Mouse (Mus musculus) left cerebral cortex, postnatal 25 days (tissue): ENCODE measurements at regions not wholly inside any gene's neighbourhood (a gene's known extent, or its start where the extent isn't known, plus 50 kb on each side); places are given as distances from the start of the nearest gene placed in this dataset.
A peak's percentile ranks its signal among the peaks of the same experiment; 100 is the strongest.

Source experiments
- DNase-seq, 2 experiments: peaks; one replicate each; pipeline ENCODE4 v3.0.0; 2022; ENCODE audit warnings: low spot score in 2 of 2, mixed read lengths in 1 of 2
- intact Hi-C: fragments of 180-260 bp; cut with DNase I; formaldehyde crosslinking; loops from one replicate; pipeline ENCODE4 v1.15.1; 2025

DNA sequence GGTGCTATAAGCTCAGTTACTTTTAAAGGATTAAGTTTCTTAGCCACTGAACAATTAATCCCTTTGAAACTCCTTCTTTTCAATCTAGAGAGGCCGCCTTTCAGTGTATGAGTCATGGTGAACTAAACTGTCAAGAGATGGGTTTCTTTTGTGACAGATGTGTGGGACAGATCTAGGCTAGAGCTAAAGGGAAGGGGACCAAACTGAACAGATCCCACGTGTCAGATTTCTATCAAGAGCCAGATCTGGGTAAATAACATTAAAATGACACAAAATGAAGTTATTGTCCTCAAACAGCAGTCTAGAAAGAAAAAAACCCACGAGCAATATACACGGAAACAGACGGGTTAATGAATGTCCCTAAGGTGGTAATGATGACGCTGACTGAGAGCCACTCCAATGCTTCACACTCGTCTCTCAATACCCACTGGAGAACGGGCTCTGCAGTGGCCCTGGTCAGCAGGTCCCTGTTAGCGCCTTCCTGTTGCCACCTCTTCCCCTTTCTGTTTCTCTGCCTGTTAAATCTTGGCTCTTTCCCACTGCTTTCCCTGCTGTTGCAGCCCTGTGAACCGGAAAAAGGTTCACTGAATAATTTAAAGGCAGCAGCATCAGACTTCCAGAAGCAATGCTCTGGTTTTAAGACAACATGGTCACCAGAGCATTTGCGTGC lies 52.7 kb upstream of the Rab3gap2 start:
- no peak for DNase-seq
- intact Hi-C loops: no loop called here

DNA sequence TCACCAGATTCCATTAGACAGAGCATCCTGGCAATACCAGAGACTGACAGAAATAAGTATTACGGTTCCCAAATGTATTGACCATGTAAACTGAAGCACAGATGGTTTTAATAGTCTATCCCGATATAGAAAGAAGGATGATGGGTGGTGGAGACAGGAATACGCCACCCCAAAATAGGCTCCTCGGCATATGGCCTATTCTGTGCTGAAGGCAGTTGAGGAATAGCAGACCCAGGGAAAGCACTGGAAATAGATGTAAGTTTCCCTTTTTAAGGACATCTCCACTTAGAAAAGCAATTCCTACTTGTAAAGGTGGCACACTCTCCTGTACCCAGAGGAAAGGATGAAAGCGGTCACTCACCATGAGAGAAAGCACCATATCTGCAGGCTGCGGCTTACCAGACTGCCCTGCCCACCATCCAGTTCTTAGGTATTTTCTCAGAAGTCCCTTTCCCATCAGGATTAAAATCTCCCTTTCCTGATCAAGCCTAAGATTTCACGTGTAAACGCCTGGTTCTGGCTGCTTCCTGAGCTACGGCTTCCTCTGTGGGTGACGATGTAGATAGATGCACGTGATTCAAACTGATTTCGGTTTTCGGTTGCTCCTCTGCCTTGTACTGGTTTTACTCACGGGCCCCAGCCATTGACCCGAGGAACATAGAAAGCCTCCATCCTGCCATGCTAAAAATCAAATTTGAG lies 53.3 kb upstream of the Rab3gap2 start:
- DNase-seq: peak; percentile 45 to 86
- intact Hi-C loops: loop anchor here (1.0 kb wide), 1 partner anchor 35 kb away; no protein-coding TSS in a partner anchor

DNA sequence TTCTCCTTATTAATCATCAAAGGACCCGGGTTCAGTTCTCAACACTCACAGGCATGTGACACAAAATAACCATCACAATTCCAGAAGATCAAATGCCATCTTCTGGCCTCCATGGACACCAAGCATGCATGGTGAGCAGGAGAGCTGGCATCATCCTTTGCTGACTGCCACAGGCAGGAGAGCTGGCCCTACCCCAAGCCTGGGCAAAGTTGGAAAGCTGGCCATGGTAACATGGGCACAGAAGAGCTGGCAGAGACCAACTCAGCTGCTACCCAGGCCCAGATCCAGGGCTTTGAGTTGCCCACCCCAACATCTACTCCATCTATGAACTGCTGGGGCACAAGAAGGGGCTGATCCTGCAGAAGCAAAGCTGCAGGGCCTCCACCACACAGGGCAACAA lies 59.1 kb upstream of the Rab3gap2 start:
- intact Hi-C loops: no loop called here
- DNase-seq: no peak

DNA sequence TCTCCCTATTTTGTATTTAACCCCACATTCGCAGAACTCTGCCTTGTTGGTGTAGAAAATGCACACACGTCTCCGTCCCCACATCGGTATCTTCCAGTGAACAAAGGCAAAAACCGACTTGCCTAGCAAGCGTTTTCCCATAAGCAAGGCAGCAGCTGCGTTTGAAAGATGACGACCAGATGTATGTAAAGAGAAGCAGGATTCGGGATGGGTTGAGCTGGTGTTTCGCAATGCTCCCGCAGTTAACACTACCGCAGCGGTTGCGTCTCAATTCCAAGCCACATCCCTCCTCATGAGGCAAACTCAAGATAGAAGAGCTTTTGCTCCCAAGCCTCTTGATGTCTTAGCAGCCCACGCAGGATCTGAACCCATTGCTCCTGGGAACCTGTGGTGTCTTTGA lies 59.9 kb upstream of the Rab3gap2 start:
- intact Hi-C loops: no loop called here
- DNase-seq: no peak

DNA sequence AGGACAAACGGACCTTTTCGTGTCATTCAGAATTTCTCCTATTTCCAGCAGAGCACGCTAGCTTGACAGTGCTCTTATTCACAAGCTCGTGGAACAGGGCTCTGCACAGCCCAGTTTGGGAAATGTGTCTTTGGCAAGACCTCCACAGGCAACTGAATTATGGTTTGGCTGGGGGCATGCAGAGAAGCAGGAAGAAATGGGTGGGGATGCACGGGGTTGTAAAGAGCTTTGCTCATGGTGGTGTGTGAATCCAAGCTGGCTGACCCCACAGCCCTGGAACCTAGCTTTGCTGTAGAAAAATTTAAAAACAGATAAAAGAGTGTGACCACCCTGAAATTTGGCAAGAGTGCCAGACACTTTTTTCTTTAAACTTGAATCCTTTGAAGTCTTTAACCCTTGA lies 63.6 kb upstream of the Rab3gap2 start:
- DNase-seq: no peak
- intact Hi-C loops: no loop called here

DNA sequence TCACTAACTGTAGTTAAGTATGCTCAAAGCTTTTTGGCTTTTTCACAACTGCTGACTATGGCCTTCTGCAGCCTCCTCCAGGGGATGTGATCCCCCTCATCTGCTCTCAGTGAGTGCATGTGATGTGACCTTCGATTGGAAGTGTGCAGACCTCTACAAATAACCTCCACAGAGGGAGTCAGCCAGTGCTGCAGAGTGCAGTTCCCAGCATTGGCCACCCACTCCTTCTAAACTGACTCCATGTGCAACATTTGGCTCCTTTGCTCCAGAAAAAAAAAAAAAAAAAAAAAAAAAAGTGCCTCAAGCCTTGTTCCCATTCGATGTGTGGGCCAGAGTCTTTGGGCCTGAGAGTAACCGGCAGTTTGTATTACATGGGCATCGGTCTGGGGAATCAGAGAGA lies 75.7 kb upstream of the Rab3gap2 start:
- intact Hi-C loops: no loop called here
- DNase-seq: no peak

DNA sequence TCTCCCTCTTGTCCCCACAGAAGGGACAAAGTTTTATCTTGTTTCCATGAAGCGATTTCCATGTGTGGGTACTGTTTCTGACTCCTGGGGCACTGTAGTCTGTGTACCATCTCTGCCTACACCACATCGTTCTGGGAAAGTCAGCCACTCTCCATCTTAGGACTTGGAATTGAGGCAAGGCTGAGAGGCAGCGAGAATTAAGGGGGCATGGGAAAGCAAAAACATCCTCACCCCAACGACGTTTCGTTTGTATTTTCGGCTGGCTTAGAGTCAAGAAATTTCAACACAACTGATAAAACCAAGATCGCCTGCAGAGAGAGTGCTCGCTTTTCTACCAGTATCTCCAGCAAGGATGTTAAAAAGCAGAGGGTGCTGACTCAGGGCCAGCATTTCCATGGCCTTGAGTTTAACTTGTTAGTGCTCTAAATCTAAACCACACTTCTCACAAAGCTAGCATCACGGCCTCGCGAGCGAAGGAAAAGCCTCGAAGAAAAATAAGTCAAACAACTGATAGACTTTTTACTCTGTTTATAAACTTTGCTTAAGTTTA lies 78.1 kb upstream of the Rab3gap2 start:
- intact Hi-C loops: no loop called here
- no peak for DNase-seq

DNA sequence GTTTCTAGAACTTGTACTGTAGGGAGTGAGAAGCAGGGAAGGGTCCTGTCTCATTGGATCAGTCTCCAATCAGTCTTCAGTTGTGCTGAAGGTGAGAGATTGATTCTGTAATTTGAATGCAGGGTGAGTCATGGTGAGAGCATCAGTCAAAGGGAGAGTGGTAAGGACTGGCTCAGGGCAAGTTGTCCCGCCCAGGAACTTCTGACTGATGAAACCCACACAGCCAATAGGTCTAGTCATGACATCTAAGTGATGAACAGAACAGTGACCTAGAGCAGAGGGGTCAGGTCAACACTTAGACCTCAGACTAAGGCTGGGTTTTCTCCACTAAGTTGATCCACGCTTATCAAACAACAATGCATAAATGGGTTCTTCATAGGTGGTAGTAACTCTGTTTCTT lies 82.4 kb upstream of the Rab3gap2 start:
- intact Hi-C loops: no loop called here
- no peak for DNase-seq

DNA sequence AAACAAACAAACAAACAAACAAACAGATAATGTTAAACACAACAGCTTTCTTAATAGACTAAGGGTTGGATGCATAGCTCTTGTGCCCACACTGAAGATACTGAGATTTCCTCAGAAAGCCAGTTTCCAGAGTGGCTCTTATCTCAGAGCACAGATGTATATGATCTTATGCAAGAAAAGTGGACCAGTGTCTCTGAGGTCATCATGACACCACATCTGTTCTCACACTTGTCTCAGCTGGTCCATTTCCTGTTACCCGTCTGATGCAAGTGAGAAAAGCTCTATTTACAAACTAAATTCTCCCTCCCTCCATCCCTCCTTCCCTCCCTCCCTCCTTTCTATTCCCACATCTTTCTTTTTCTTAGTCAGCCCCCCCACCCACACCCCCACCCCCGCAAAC lies 83.5 kb upstream of the Rab3gap2 start:
- no peak for DNase-seq
- intact Hi-C loops: no loop called here

DNA sequence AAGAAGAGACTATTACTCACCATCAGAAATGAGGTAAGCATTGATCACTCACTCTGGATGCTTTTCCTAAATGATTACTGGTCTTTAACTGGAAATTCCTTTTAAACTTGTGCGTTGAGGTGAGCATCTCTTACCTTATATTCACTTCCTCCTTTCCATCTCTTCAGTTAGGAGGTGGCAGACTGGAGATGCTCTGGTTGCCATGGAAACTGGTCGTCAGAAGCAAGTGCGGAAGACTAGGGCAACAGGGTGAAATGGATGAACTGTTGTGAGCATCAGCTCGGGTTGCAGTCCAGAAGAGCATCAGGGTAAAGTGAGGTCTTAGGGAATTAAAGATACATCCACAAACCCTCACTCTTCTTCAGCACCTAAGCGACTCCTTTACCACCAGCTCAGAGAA lies 86.2 kb upstream of the Rab3gap2 start:
- DNase-seq: no peak
- intact Hi-C loops: no loop called here

DNA sequence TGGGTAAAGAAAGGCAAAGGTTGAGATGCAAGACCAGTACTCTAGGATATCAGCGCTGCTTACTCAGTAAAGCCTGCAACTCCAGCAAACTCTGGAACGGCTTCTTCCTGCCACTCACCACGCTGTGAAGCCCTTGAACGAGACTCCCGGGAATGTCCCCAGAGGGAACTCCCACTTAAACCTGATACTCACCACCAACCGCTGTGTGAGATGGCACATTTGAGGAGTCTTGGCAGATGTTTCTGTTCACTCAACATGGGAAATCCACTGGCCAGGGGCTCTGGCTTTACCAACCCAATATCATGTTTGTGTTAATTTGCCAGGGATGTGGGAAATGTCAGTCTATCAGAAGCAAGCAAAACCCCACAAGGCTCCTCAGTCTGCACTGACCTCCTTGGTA lies 90.2 kb upstream of the Rab3gap2 start:
- DNase-seq: peak in 1 of 2 experiments; percentile 10
- intact Hi-C loops: no loop called here

DNA sequence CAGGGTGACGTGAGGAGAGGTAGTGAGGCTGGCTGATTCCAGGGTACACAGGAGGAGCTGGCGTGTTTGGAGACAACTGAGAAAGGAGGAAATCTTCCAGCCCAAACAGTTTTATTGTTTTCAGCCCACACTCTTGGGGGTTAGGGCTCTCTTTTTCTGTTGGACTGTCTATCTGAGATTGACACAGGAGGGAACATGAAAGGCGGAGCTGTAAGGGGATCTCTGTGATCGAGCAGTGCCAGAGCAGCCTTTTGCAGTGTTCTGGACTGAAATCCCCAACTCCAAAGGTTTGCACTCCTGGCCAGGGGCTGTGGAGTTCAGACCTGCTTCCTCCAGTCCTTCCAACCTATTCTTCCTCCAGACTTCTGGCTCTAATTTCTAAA lies 91.9 kb upstream of the Rab3gap2 start:
- no peak for DNase-seq

DNA sequence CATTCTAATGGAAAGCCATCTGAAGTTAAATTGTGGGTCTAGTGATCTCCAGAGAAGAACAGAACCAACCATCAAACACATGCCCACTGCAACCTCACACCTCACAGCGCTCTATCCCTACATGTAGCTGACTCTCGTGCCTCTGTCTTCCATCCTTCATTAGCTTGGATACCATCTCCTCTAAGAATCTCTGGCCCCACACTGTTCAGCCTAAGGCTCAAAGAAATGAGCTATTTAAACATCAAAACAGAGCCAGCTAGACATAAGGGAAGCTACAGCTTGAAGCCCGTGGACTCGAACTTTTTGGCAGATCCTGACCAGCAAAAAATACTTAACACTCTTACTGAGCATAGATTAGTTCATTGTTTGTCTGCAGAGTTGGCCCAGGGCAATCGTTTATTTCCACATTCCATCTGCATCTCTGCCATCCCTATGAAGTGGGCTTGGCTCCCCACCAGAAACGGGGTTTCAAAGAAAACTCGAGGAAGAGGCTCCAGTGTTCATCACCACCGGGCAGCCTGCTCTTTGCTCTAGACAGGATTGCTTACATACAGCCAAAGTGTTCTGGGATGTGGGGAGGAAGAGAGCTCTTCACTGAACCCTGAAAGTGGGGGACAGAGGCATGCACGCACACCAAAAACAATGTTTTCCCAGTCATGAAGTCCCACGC lies 92.4 kb upstream of the Rab3gap2 start:
- intact Hi-C loops: no loop called here
- DNase-seq: no peak

More for the DNA sequence above, 91.9 kb upstream of the Rab3gap2 start:
- intact Hi-C loops: no loop called here

DNA sequence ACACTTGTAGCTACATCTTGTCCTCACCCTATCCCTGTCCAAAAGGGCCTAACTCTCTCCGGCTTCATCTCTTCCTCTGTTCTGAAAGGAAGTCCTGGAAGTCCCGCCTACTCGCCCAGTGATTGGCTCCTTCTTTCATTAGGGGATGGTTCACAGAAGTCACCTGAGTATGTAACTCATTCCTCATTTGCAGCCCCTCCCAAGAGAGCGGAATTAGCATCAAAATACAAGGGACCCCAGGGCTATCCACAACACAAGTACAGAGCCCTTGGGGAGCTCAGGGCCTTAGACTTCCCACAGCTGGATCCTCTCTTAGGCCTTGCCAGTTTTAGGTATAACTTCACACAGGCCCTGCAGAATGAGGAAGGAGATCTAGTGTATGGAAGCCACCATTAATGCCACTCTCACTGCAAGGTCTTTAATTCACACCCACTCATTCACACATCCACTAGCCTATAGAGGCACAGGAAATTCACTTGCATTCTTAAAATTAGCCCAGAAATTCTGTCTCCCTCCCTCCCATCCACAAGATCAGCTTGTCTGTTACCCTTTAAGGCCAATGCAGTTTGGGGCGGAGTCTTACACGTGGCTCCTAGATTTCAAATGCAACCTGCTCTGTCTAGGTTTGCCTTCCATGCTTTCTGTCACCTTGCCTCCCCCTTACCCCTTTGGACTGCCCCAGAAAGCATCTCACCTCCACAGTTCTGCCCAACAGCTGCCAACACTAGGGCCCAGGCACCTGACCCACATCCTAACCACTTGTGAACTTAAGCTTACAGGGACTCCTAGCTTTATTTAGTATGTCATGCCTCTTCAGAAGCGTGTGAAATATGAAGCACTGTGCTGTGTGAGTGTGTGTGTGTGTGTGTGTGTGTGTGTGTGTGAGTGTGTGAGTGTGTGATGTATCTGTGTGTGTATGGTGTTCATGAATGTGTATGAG lies 98.7 kb upstream of the Rab3gap2 start:
- intact Hi-C loops: no loop called here
- DNase-seq: no peak

DNA sequence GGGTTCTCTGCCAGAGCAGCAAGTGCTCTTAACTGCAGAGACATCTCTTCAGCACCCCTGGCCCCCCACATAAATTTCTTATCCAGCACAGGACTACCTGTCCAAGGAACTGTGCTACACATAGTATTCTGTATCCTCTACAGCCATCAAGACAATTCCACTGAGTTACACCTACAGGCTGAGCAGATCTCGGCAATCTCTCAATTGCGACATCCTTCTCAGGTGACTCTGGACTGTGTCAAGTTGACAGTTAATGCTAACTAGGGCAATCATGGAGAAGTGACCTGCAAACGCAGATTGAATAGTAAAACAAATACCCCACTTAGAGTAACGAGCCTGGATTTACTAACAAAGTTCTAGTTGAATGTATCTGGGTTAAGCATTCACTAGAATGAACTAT lies 100.1 kb upstream of the Rab3gap2 start:
- intact Hi-C loops: no loop called here
- no peak for DNase-seq

DNA sequence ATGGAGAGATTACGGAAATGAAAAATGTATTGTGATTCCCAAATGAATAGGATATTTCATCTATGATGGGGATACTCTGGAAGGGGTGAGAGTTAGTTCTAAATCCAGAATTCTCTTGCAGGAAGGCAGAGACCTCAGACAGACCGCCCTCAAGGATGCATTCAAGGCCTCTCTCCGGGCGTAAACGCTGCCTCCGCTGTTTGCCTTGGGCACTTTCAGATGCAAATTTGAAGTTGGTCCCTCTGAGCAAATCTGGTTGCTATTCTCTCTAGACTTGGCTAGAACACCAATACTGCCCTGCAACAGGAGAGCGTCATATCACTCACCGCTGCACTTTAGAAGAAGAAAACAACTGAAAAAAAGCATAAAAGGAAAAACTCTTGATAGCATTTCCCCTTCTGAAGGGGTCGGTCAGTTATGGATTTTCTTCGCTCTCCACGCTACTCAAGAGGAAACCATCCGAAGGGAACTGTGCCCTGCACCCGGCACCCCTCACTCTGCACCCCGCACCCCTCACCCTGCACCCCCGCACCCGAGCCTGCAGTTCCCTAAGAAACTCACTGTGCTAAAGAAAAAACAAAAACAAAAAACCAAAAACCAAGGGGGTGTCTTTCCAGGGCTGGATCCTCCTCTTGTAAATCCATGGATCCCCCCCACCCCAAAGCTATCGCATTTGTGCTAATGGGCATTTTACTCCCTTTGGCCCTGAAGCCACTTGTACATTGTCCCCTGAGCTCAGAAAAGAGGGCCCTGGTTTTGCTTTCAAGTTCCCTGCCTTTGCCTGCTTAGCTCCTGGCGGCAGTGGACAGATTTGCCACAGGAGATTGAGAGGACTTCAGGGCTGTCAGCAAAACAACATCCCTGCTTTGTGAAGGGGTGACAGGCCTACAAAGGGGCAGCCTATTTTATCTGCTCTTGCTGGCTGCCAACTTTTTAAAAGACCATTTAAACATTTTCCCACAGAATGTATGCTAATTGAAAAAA lies 99.9 kb upstream of the Mark1 start:
- no peak for DNase-seq
- intact Hi-C loops: no loop called here

DNA sequence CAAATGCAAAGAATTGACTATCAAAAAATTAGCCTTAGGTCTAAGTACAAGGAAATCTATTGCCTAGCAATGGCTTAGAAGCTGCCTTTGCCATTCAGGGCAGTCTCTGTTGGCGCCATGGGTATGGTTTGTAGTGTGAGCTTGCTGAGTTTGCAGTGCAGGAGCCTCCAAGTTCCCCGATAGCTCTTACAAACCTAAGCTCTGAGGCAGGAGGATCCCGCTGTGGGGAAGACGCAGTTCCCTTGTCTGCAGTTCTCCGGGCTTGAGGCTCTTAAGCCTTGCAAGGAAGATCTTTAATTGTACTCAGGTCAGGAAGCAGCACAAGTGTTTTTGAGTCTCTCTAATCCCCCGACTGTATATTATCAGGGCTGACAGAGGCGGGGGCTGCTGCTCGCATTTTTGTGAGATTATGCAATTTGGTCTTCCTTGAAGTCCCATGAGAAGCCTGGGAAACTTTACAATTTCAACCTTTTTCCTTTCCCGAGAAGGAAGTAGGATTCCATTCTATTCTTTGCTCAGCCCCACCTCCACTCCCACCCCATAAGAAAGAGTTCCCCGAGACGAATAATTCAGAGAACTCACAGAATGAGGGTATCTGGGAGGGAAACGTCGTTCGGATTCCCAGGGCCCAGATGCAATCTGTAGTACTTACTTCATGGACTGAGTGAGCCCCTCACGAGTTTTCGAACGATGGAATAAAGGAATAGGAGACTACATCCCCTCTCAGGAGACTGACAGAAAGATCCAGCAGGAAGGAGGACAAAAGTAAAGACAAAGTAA lies 99.0 kb upstream of the Mark1 start:
- intact Hi-C loops: no loop called here

DNA sequence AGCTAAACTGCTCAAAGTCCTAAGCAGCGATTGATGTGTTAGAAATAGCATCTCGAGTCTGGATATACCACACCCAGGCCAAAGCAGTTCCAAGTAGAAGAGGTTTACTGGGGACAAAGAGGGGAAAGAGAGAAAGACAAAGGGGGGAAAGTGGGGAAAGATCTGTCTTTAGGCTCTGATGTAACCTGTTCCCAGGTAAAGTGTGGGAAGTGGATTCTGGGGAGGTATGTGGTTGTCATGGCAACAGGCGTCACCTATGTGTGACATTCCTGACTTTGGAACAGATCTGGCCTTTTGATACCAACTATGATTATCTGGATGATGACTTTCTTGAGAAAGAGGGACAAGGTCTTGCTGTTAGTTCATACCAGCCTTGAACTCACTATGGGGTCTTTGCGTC lies 97.4 kb upstream of the Mark1 start:
- intact Hi-C loops: no loop called here
- DNase-seq: no peak

More for the DNA sequence above, 99.0 kb upstream of the Mark1 start:
- DNase-seq: no peak
